Mouse (Mus musculus) midbrain, embryonic 11.5 days (tissue): Measurements from ENCODE around the gene Slc25a13. TPM values are rescaled to one million over a fixed set of nuclear protein-coding genes. Genes with fewer than 3 reads are reported as not detected.

Source experiments
- ATAC-seq: fragments of 200-750 bp; cut with Nextera tagmentation; 2 replicates; pipeline ENCODE4 v1.8.0; 2017; ENCODE audit warnings: moderate TSS enrichment, moderate library complexity; ENCODE audit not compliant: low FRiP score
- DNase-seq: peaks from one replicate; pipeline ENCODE4 v3.0.0; 2015; ENCODE audit warnings: low spot score; ENCODE audit errors: missing footprints
- H3K27ac ChIP-seq: fragments of 300-500 bp; sonication (generic); 2 replicates; pipeline ENCODE4 v1.5.1; 2014; ENCODE audit warnings: low read depth, low read length
- H3K27me3 ChIP-seq: fragments of 300-500 bp; sonication (generic); 2 replicates; pipeline ENCODE4 v1.6.1; 2014; ENCODE audit warnings: mild to moderate bottlenecking, low read length, moderate library complexity, mixed read lengths; ENCODE audit not compliant: control insufficient read depth, insufficient read depth
- H3K36me3 ChIP-seq: fragments of 300-500 bp; sonication (generic); 2 replicates; pipeline ENCODE4 v1.6.1; 2014; ENCODE audit warnings: mild to moderate bottlenecking, low read length, moderate library complexity, mixed read lengths; ENCODE audit not compliant: control insufficient read depth, insufficient read depth
- H3K4me1 ChIP-seq: fragments of 300-500 bp; sonication (generic); 2 replicates; pipeline ENCODE4 v1.6.1; 2014; ENCODE audit warnings: low read length; ENCODE audit not compliant: control insufficient read depth, insufficient read depth
- H3K4me2 ChIP-seq: fragments of 300-500 bp; sonication (generic); 2 replicates; pipeline ENCODE4 v1.6.1; 2014; ENCODE audit warnings: mild to moderate bottlenecking, moderate library complexity
- H3K4me3 ChIP-seq: fragments of 300-500 bp; sonication (generic); 2 replicates; pipeline ENCODE4 v1.5.1; 2014; ENCODE audit warnings: low read depth, low read length
- H3K9ac ChIP-seq: fragments of 300-500 bp; sonication (generic); 2 replicates; pipeline ENCODE4 v1.6.1; 2014; ENCODE audit warnings: low read length
- H3K9me3 ChIP-seq: fragments of 300-500 bp; sonication (generic); 2 replicates; pipeline ENCODE4 v1.6.1; 2016; ENCODE audit warnings: low read length; ENCODE audit not compliant: control insufficient read depth
- WGBS: fragments of 180-500 bp; shearing (Covaris S2); extraction: QIAGEN DNeasy Blood & Tissue Kit; methylation state at CpG from one replicate; pipeline ENCODE4 v1.1.7; 2014; 5-methylcytosine and 5-hydroxymethylcytosine counted together
- polyA plus RNA-seq: library from polyadenylated mRNA; unstranded; fragments of >200 nt; fragmentation: Nextera tagmentation; extraction: Ambion mirVana; gene quantifications from 2 replicates; pipeline ENCODE4 v1.2.1, GENCODE M21; 2014

The Slc25a13 gene
- polyA plus RNA-seq, 1 experiment from 2014 or later, result 34.7 TPM

GRCm38 (mm10) chr6:6093522-6093921, 123.5 kb downstream of the Slc25a13 start:
- DNase-seq, result no peak
- no peaks in the 10 kb centered on the region for H3K9me3 ChIP-seq
- H3K36me3 ChIP-seq, result no peaks in the 10 kb centered on the region; the same call in 1 of the 2 replicates
- H3K9ac ChIP-seq, result no peak overlapping the region
- no peak overlapping the region for H3K4me3 ChIP-seq
- H3K27ac ChIP-seq, result no peak overlapping the region
- no peak overlapping the region for H3K4me2 ChIP-seq
- 64% methylated on average over 3 of the region's 3 CpGs for WGBS
- no peaks in the 10 kb centered on the region for H3K27me3 ChIP-seq
- 0 out of 2 replicates have a peak, but pooled peaks cover 2% of the 10 kb centered on the region for H3K4me1 ChIP-seq
- ATAC-seq, result no peak

- Histone ChIP-seq H3K4me1 (0 out of 2 replicates have a peak, but pooled peaks cover 2% of the 10 kb centered on the region), H3K4me2 (no peak overlapping the region), H3K36me3 (no peaks in the 10 kb centered on the region; the same call in 1 of the 2 replicates), H3K9me3 (no peaks in the 10 kb centered on the region), H3K4me3 (no peak overlapping the region), H3K27me3 (no peaks in the 10 kb centered on the region), H3K9ac (no peak overlapping the region), H3K27ac (no peak overlapping the region)
- 20% methylated on average over 10 of the region's 10 CpGs for WGBS
- peak; percentile 82 for ATAC-seq
- peak; percentile 88 for DNase-seq
These were observed 124.5 kb downstream of the Slc25a13 start for GRCm38 (mm10) chr6:6092497-6092896.

GRCm38 (mm10) chr6:6091016-6091415, 126.0 kb downstream of the Slc25a13 start:
- H3K9ac ChIP-seq, result no peak overlapping the region
- H3K27me3 ChIP-seq, result no peaks in the 10 kb centered on the region
- H3K4me3 ChIP-seq, result no peak overlapping the region
- WGBS, result 75% methylated on average over 3 of the region's 3 CpGs
- H3K4me2 ChIP-seq, result no peak overlapping the region
- H3K36me3 ChIP-seq, result no peaks in the 10 kb centered on the region; the same call in 1 of the 2 replicates
- no peak overlapping the region for H3K27ac ChIP-seq
- no peak for ATAC-seq
- H3K9me3 ChIP-seq, result no peaks in the 10 kb centered on the region
- 0 out of 2 replicates have a peak, but pooled peaks cover 2% of the 10 kb centered on the region for H3K4me1 ChIP-seq
- DNase-seq, result no peak

- ATAC-seq (no peak), DNase-seq (no peak)
- Histone ChIP-seq H3K4me1 (0 out of 2 replicates have a peak, but pooled peaks cover 2% of the 10 kb centered on the region), H3K9ac (no peak overlapping the region), H3K4me3 (no peak overlapping the region), H3K27ac (no peak overlapping the region), H3K27me3 (no peaks in the 10 kb centered on the region), H3K36me3 (no peaks in the 10 kb centered on the region; the same call in 1 of the 2 replicates), H3K9me3 (no peaks in the 10 kb centered on the region), H3K4me2 (no peak overlapping the region)
- WGBS, result 92% methylated on average over 4 of the region's 4 CpGs
These were observed 128.8 kb downstream of the Slc25a13 start for GRCm38 (mm10) chr6:6088151-6088550.

GRCm38 (mm10) chr6:6080484-6080883, 136.5 kb downstream of the Slc25a13 start:
- WGBS, result 81% methylated on average over 1 of the region's 1 CpGs
- Histone ChIP-seq H3K4me2 (no peak overlapping the region), H3K27me3 (no peaks in the 10 kb centered on the region), H3K36me3 (no peaks in the 10 kb centered on the region), H3K4me3 (no peak overlapping the region), H3K4me1 (no peaks in the 10 kb centered on the region), H3K9ac (no peak overlapping the region), H3K9me3 (no peaks in the 10 kb centered on the region), H3K27ac (no peak overlapping the region)
- ATAC-seq (no peak), DNase-seq (no peak)

- Histone ChIP-seq H3K27me3 (no peaks in the 10 kb centered on the region), H3K4me1 (no peaks in the 10 kb centered on the region), H3K4me2 (no peak overlapping the region), H3K27ac (no peak overlapping the region), H3K9ac (no peak overlapping the region), H3K36me3 (no peaks in the 10 kb centered on the region), H3K4me3 (no peak overlapping the region), H3K9me3 (no peaks in the 10 kb centered on the region)
- ATAC-seq (no peak), DNase-seq (no peak)
- WGBS, result 80% methylated on average over 4 of the region's 4 CpGs
These were observed 139.7 kb downstream of the Slc25a13 start for GRCm38 (mm10) chr6:6077234-6077633.

- Histone ChIP-seq H3K27me3 (no peaks in the 10 kb centered on the region), H3K4me3 (no peak overlapping the region), H3K4me1 (peaks cover under 1% of the 10 kb centered on the region; the same call in 1 of the 2 replicates), H3K36me3 (no peaks in the 10 kb centered on the region), H3K9ac (no peak overlapping the region), H3K9me3 (no peaks in the 10 kb centered on the region), H3K4me2 (no peak overlapping the region), H3K27ac (no peak overlapping the region)
- no peak for DNase-seq
- no peak for ATAC-seq
- WGBS, result 90% methylated on average over 7 of the region's 7 CpGs
These were observed 141.0 kb downstream of the Slc25a13 start for GRCm38 (mm10) chr6:6075940-6076447.

- 81% methylated on average over 7 of the region's 7 CpGs for WGBS
These were observed 145.9 kb downstream of the Slc25a13 start for GRCm38 (mm10) chr6:6071038-6071437.

GRCm38 (mm10) chr6:6070015-6070414, 147.0 kb downstream of the Slc25a13 start:
- peak; percentile 50; the same call in 1 of the 2 replicates for ATAC-seq
- WGBS, result 11% methylated on average over 3 of the region's 3 CpGs
- no peak overlapping the region for H3K27ac ChIP-seq

More at GRCm38 (mm10) chr6:6071038-6071437, 145.9 kb downstream of the Slc25a13 start:
- no peak overlapping the region for H3K27ac ChIP-seq
- H3K27me3 ChIP-seq, result no peaks in the 10 kb centered on the region
- peaks cover 13% of the 10 kb centered on the region for H3K4me1 ChIP-seq
- no peaks in the 10 kb centered on the region for H3K9me3 ChIP-seq
- no peak for DNase-seq
- H3K9ac ChIP-seq, result no peak overlapping the region
- no peaks in the 10 kb centered on the region for H3K36me3 ChIP-seq
- H3K4me3 ChIP-seq, result no peak overlapping the region
- H3K4me2 ChIP-seq, result no peak overlapping the region
- no peak for ATAC-seq

More at GRCm38 (mm10) chr6:6070015-6070414, 147.0 kb downstream of the Slc25a13 start:
- H3K27me3 ChIP-seq, result no peaks in the 10 kb centered on the region
- DNase-seq, result no peak
- H3K4me1 ChIP-seq, result peaks cover 13% of the 10 kb centered on the region
- H3K4me2 ChIP-seq, result no peak overlapping the region
- H3K9ac ChIP-seq, result no peak overlapping the region
- H3K36me3 ChIP-seq, result no peaks in the 10 kb centered on the region
- H3K9me3 ChIP-seq, result no peaks in the 10 kb centered on the region
- no peak overlapping the region for H3K4me3 ChIP-seq
